Mouse (Mus musculus): ENCODE results near the gene 1700042G07Rik.

1700042G07Rik gene

DNA sequence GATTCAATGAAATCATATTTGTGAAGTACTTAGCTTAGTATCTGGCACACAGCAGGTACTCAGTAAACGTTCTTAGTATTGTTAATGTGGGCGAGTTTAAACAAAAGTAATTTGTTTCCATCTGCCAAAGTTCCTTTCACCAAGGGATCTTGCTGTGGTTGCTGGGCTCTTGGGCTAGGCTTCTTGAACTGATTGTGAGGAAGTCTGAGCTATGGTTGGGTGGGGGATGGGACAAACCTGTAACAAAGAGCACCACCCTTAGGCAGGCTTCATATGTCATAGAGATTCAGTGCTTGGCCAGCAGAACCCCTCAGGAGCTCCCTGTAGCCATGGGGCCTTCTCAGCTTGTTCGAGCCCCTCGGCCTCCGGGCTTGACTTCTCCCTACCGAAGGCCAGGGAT lies at the start of gene 1700042G07Rik, which contains the start of gene Gm49337:
1700042G07Rik (plus strand) TSS at position 301 of the 400 bp plus-strand sequence.
Gm49337 (plus strand) TSS at position 313 of the 400 bp plus-strand sequence.
- in situ Hi-C loops (cut with MboI, MseI): loop anchor here (5.0 kb wide), 2 partner anchors 69 to 74 kb away; no protein-coding TSS in a partner anchor

DNA sequence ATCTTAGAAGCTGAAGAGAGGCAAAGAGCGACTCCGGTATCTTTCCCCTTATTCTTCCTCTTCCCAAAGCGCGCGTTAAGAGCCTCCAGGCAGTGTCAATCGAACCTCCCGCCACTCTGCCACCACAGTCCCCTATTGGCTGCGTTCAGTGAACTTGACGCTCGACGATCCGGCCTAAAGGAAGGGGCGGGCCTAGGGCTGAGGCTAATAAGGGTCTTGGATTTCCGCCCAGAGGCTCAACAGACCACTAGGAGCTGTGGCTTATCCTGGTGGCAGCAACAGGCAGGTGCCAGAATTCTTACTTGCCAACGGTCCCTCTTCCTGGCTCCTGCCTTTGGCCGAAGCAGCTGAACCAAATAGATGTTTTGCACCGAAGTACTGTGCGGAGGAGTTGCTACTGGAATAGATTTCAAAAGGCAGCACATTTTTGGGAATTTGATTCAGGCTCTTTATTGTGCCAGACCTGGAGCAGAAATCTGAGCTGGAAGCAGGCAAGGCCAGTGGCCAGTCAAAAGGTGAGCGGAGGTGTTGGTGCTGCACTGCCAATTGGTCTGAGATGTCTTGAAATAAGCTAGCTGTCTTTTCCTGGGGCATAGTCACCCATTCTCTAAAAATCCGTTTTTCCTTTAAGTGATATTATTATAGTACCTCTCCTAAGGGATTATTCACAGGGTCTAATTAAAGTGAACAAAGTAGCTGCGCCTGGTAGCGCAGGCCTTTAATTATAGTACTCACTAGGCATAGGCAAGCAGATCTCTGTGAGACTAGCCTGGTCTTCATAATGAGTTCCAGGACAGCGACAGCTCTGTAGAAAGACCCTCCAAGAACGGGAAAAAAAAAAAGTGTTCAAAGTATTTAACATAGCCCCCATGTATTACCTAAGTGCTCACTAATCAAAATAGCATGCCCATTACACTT lies 49.3 kb upstream of the 1700042G07Rik start, which contains the start of the genes Rad54l and Pomgnt1:
Rad54l (minus strand) TSS at position 89 of the 918 bp plus-strand sequence.
Pomgnt1 (plus strand) TSS at position 239 of the 918 bp plus-strand sequence.
- in situ Hi-C loops (cut with MboI, MseI): no loop called here

DNA sequence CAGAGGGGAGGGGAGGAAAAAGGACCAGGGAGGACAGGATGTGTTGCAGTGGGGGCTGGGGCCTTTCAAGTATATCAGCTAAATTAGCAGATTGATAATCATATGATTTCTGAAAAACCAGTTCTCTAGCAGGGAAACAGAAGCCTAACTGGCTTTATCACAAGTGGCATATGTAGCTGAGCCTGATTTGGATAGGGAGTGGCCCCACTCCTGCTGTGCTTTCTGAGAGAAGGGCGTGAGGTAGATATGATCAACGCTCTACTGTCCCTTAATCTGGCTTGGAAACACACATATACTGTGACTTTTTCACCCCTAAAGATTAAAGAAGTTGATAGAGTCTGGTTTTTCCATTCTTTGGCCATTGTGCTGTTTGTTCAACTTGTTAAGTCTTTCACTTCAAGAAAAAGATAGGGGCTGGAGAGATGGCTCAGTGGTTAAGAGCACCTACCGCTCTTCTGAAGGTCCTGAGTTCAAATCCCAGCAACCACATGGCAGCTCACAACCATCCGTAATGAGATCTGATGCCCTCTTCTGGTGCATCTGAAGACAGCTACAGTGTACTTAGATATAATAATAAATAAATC lies 47.3 kb upstream of the 1700042G07Rik start:
- in situ Hi-C loops (cut with MboI, MseI): no loop called here

DNA sequence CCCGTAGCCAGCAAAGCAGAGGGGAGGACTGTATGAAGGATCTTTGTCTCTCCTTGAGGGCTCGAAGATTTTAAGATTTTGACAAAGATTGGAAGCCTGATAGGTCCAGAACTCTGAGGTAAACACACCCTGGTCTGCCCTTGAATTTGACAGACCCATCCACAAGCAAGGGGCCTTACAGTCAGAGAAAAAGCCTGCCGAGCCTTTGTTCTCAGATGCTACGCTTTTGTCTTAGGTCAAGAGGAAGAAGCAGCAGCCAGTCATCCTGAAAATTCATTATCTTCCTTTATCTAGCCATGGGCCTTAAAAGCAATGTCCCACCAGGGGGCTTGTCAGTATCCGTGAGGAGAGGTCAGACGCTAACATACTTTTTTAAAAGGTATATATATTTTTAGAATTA lies 45.2 kb upstream of the 1700042G07Rik start:
- in situ Hi-C loops (cut with MboI, MseI): no loop called here

DNA sequence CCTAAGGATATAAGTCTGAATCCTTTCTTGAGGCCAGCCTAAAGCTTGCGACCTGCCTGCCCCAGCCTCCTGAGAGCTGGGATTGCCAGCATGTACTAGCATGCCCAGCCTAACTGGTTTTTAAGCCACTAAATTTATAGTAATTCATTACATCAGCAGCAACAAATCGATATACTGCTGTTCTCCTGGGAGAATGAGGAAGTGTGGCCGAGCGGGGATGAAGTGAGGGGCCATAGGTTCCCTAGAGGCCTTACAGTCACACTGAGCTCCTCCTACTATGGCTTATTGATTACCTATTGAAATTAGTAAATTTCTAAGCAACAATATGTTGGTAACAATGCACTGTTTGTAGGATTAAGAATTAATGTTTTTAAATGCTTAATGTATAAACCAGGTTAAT lies 40.0 kb upstream of the 1700042G07Rik start:
- in situ Hi-C loops (cut with MboI, MseI): no loop called here

DNA sequence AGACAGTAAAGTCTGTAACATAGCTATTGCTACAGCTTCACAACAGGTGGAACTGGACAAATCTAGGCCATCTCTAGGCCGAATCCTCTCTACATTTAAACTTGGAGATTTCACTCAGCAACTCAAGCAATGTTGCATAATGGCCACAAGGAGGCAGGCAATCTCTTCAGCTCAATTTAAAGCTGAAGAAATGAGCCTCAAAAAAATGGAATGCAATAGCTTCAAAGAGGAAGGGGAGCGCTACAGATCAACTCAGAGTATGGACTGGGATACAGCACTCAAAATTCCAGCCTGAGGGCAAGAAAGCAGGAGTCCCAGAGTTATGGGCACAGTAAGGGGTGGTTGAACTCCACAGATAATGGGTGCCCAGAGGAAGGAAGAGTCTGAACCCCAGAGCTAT lies 38.2 kb upstream of the 1700042G07Rik start:
- in situ Hi-C loops (cut with MboI, MseI): no loop called here

DNA sequence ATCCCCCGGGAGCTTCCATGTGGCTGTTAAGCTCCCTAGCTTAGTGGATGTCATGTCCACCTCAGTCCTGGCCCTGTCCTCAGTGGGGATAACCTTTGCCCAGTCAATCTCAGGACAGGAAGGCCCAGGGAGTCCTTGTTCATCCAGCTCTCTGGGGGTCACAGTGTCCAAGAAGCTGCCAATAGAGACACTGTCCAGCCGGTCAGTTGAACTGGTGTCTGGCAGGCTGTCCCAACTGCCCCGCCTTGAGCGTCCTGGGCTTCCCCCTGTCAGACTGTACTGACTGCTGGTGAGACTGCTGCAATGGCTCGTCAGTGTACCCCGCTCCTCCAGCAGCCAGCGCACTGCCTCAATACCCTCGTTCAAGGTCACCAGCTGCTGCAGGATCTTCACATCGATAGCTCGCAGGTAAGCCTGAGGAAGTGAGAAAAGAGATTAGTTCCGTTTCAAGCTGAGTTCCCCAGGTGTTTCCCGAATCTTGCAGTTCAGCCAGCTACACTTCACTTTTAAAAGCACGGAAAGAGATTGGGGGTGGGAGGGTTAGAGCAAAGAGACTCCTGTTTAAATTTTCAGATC lies 35.7 kb upstream of the 1700042G07Rik start:
- in situ Hi-C loops (cut with MboI, MseI): no loop called here

DNA sequence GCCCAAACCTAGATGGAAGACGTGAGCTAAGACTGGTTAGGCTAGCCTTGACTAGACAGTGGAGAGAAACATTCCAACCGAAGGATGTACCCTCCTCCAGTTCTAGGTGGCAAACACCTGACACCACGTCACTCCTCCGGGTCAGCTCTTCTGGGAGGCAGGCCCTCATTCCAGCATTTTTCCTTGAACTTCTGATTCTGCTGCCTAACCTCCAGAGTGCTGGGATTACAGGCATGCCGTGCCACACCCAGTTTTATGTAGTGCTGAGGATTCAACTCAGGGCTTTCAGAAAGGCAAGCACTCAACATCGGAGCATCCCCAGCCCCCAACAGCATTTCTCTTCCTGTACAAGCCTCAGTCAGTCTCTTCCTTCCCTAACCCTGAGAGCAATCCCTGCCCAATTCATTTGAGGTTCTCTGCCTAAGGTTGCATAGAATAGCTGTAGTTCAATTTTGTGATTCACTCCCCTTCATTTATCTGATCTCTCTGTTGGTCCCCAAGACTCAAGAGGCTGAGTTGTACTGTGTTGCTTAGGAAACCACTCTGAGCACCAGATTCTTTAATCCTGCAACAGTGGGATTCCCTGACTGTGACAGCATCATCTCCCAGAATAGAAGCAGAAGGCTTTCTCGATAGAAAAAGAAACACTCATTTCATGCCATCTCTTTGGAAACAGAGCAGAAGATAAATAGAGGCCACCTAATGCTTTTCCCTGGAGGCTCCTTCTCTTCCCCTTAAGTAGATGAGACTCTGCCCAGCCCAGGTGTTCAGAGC lies 32.2 kb upstream of the 1700042G07Rik start:
- in situ Hi-C loops (cut with MboI, MseI): no loop called here

DNA sequence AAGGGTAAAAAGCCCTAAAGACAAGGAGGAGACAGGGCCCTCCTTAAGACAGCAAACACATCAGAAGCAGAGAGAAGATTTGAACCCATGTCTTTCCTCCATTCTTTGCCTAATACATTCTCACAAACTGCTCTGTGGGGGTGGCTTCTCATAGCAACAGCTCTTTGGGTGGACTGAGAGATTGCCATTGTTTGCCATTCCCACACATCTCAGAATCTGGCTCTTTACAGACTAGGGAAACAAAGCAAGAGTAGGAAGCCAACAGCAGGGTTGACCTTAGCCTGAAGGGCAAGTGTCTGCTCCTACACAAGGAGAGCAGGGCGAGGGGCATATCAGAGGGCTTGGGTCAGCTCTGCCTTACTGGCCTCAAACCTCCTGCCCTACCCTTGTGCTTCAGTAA lies 31.4 kb upstream of the 1700042G07Rik start:
- in situ Hi-C loops (cut with MboI, MseI): no loop called here

DNA sequence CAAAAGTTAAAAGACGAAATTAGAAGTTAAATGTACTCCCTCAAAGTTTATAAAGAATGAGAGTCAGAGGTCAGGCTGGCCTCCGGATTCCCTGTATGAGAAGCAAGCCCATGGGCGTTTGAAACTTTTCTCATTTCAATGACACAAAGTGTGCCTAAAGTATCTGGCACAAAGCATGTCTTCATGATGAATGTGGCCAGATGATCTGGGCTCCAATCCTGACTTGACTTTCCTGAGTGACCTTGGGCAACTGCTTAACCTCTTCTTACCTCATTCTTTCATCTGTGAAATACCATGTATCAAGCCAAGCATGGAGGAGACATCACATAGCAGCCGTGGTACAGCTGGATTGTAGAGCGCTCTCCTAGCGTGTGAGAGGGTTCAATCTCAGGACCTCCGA lies 30.9 kb upstream of the 1700042G07Rik start:
- in situ Hi-C loops (cut with MboI, MseI): no loop called here

DNA sequence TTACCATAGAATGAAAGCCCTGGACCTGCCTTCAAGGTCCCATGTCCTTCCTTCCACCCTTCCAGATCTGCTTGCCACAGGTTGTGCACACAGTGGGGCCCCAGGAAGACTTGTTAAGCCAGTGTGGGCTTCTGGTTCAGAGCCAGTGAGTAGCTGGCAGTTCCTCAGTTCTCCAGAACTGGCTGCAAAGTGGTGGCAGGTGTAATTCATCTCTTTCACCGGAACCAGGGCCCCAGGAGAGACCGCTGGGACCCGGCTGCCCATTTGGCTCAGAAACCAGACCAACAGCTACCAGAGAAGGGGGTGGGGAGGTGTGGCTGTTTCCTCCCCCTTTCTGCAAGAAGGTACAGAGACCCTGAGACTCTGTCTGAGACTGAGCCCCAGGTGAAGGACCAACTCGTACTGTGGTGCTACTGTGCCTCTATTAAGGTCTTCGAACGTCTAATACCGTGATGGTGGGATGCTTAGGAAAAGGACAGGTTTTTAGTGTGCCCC lies 29.8 kb upstream of the 1700042G07Rik start:
- in situ Hi-C loops (cut with MboI, MseI): no loop called here

DNA sequence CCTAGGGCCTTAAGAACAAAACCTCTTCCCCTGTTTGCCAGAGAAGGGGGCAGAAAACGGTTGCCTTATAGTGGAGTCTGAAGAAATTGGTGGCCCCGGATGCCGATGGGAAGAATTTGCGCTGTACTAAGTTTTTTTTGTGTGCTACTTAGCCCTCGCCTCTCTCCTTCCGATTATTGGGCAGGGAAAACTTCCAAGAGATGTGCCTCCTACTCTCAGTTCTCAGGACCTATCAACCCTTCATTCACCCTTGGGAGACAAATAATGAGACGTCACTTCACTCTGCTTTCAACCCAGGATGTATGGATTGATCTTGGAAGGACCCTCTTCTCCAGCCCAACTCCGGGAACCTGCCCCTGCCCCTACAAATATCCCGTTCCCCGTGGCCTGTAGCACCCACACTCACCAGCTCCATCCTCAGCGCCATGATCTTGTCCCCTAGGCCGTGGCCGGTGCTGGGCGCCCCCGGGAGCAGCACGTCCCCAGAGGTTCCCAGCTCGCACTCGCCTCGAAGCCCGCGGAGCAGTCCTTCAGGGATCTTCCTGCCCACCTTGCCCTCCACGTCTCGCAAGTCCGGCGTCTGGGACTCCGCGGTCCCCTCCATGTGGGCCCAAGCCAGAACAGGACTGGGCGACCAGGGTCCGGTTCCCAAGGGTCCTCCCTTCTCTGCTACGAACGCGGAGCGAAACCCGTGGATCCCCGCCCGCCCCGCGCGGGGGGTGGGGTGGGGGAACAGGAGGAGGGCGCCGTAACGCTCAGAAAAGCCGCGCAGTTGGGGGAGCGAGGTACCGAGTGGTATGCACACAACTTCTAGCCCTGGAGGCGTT lies 29.1 kb upstream of the 1700042G07Rik start:
- in situ Hi-C loops (cut with MboI, MseI): no loop called here

DNA sequence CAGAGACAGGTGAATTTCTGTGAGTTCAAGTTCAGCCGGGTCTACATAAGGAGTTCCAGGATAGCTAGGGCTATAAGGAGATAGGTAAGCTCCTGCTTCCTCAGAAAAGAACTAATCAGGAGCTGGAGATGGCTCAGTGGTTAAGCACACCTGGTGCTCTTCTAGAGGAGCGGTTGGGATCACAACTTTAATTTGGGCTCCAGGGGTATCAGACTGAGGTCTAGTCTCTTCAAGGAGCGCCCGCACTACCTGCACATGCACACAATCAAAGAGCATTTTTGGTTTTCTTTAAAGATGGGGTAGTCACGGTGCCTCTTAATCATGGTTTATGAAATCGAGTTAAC lies 23.4 kb upstream of the 1700042G07Rik start:
- in situ Hi-C loops (cut with MboI, MseI): no loop called here

DNA sequence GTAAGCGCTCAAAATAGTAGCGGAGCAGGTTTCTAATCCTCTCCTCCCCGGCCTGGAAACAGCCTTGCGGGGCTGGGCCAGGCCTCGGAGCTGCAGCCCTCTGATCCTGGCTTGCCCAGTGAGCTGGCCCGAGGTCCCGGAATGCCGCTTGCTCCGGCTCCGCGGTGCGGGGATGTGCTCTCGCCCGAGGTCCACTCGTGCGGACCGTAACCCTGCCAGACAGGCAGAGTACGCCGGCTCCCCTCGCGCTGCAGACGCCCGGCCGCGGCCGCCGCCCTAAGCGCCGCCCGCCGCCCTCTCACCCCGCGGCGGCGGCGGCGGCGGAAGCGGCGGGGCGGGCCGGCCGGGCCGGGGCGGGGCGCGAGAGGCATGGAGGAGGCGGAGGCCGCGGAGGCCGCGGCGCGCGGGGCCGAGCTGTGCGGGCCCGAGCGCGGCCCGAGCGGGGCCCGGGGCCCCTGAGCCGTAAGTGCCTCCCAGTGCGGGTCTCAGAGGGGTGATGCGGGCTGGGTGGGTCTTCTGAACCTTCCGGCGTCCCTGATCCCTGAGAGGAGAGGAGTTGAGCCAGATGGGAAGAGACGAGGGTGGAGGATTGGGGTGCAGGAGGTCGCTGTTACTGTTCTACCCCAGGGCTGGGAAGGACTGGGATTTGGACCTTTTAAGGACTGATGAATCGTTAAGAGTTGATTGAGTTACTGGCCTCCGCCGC lies 22.9 kb upstream of the 1700042G07Rik start:
- in situ Hi-C loops (cut with MboI, MseI): no loop called here

DNA sequence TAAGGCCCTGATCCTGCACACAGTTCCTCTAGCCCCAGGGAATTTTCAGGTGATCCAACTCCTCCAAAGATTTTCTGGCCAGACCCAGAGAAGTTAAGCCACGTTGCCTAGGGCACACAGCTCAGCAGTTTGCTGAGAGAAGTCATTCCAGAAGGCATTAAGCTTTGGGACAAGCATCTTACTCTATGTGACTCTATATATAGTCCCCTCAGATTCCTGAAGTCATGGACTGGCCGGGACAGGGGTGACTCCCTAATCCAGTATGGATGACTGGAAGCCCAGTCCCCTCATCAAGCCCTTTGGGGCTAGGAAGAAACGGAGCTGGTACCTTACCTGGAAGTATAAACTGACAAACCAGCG lies 22.3 kb upstream of the 1700042G07Rik start:
- in situ Hi-C loops (cut with MboI, MseI): no loop called here

DNA sequence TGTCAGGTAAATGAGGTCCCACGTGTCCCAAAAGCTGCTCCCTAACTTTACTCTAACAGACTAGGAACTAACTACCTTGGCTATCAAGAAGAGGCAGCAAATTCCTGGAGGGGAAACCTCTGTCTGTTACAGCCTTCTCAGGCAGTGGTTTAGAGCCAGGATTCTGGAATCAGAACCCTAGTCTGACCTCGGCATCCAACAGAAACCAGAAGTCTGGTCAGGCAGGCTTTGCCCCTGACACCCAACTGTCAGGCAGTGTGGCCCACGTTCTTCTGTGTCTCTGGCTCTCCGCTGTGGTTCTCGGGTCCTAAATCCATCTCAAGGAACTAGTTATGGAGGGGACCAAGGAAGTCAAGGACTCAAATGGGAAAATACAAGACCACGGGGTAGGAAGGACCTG lies 21.9 kb upstream of the 1700042G07Rik start, which contains the start of gene Lurap1:
Lurap1 (minus strand) TSS at position 101 of the 400 bp plus-strand sequence.
- in situ Hi-C loops (cut with MboI, MseI): no loop called here

DNA sequence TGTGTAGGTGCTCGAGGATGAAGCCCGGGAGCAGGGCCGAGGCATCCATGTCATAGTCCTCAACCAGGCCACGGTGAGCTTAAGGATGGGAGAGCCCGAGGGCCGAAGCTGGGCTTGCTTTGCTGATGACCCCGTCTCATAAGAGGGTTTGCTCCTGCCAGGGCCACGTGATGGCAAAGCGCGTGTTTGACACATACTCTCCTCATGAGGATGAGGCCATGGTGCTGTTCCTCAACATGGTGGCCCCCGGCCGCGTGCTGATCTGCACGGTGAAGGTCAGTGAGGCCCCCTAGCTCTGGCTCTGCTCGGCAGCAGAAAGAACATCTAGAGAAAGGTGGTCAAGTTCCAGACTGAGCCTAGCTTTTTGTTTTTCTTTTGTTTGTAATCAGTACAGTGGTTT lies 20.5 kb upstream of the 1700042G07Rik start:
- in situ Hi-C loops (cut with MboI, MseI): no loop called here

DNA sequence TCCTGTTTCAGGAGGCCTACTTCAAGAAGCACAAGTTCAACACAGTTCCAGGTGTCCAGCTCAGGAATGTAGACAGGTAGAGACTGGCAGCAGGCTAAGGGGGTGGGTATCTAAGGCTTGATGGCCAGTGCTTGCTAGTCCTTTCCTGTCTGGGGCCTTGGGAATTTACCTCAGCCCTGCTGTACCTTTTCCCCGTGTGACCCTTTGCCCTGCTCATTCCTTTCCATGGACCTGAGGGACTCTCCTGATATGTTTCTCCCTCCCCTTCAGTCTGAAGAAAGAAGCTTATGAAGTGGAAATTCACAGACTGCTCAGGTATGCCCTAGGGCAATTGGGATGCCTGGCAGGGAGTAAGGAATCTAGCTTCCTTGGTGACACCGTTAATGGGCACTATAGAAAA lies 15.3 kb upstream of the 1700042G07Rik start:
- in situ Hi-C loops (cut with MboI, MseI): no loop called here

DNA sequence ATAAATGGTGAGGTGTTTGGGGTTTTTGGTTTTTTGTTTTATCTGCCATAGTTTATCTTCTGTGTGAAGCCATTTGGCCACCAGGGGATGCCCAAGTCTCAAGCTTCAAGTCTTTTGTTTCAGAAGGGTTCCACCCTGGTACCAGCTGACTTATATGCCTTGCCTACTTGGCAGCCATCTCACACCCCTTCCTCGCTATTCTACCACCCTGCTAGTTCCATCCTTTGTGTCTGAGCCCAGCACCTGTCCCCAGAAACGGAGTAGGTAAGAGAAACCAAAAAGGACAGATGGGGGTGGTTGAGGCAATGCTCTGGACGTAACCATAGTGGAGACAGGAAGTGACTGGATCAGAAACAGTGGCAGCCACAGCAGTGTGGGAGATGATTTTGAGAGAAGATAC lies 13.3 kb upstream of the 1700042G07Rik start:
- in situ Hi-C loops (cut with MboI, MseI): no loop called here

DNA sequence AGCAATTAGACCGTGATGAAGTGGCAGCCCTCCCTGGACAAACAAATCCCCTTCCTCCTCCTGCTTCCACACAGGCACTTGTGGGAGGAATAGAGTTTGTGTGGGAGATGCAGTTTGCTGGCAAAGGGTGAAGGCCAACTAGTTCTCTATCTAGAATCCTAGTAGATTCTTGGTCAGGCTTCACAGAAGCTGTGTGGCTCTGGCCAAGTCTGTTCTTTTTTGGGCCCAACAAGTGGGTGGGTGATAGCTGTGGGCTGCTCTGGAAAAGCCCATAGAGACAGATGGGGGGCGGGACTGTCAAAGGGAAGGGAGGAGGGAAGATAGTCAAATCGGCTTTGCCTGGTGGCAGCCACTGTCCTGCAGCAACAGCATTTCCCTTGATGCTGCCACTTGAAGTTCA lies 12.4 kb upstream of the 1700042G07Rik start:
- in situ Hi-C loops (cut with MboI, MseI): no loop called here

Data from T-helper 17 cell (primary cell).